Mouse (Mus musculus) liver, postnatal 0 days (tissue): Measurements from ENCODE around the gene Marco. TPM values are rescaled to one million over a fixed set of nuclear protein-coding genes. Genes with fewer than 3 reads are reported as not detected.
A peak's percentile ranks its signal among the peaks of the same experiment; 100 is the strongest.

Source experiments
- ATAC-seq: fragments of 200-750 bp; cut with Nextera tagmentation; 2 replicates; pipeline ENCODE4 v1.8.0; 2017; ENCODE audit warnings: mild to moderate bottlenecking, moderate library complexity
- DNase-seq: peaks from one replicate; pipeline ENCODE4 v3.0.0-alpha.2; 2016
- H3K27ac ChIP-seq: fragments of 300-500 bp; sonication (generic); 2 replicates; pipeline ENCODE4 v1.5.1; 2014; ENCODE audit warnings: antibody characterized with exemption, moderate library complexity, mild to moderate bottlenecking, low read depth
- H3K27me3 ChIP-seq: fragments of 300-500 bp; sonication (generic); 2 replicates; pipeline ENCODE4 v1.6.1; 2014; ENCODE audit warnings: low read length, control low read depth, mixed read lengths; ENCODE audit not compliant: insufficient read depth
- H3K36me3 ChIP-seq: fragments of 300-500 bp; sonication (generic); replicated peaks from 2 replicates; pipeline ENCODE4 v1.6.1; 2014; ENCODE audit warnings: mild to moderate bottlenecking, control low read depth, low read length, moderate library complexity, mixed read lengths; ENCODE audit not compliant: insufficient read depth
- H3K4me1 ChIP-seq: fragments of 300-500 bp; sonication (generic); 2 replicates; pipeline ENCODE4 v1.6.1; 2014; ENCODE audit warnings: antibody characterized with exemption, mild to moderate bottlenecking, control low read depth; ENCODE audit not compliant: insufficient read depth
- H3K4me2 ChIP-seq: fragments of 300-500 bp; sonication (generic); 2 replicates; pipeline ENCODE4 v1.6.1; 2014; ENCODE audit warnings: low read depth, mild to moderate bottlenecking, low read length, moderate library complexity, mixed read lengths
- H3K4me3 ChIP-seq: fragments of 300-500 bp; sonication (generic); 2 replicates; pipeline ENCODE4 v1.5.1; 2014; ENCODE audit warnings: low read depth, low read length
- H3K9ac ChIP-seq: fragments of 300-500 bp; sonication (generic); replicated peaks from 2 replicates; pipeline ENCODE4 v1.6.1; 2014; ENCODE audit warnings: mild to moderate bottlenecking, moderate library complexity
- H3K9me3 ChIP-seq: fragments of 300-500 bp; sonication (generic); 2 replicates; pipeline ENCODE4 v1.6.1; 2016; ENCODE audit warnings: mild to moderate bottlenecking, control low read depth, low read length, mixed read lengths
- CTCF ChIP-seq: sonication (generic); IDR thresholded peaks from 2 replicates; pipeline ENCODE4 v1.5.1; 2016; ENCODE audit warnings: antibody characterized with exemption, low read depth
- EP300 ChIP-seq: IDR thresholded peaks from 2 replicates; pipeline ENCODE4 v1.6.1; 2016; ENCODE audit warnings: antibody characterized with exemption, low read depth, mild to moderate bottlenecking
- WGBS: fragments of 180-500 bp; shearing (Covaris S2); extraction: QIAGEN DNeasy Blood & Tissue Kit; methylation state at CpG from one replicate; pipeline ENCODE4 v1.1.7; 2014; ENCODE audit not compliant: insufficient replicate concordance; 5-methylcytosine and 5-hydroxymethylcytosine counted together
- polyA plus RNA-seq: library from polyadenylated mRNA; unstranded; fragments of >200 nt; fragmentation: Nextera tagmentation; extraction: Ambion mirVana; gene quantifications from 2 replicates; pipeline ENCODE4 v1.2.1, GENCODE M21; 2015

Gene Marco
- polyA plus RNA-seq, 1 experiment from 2014 or later: 52.6 TPM

- no peak for ATAC-seq
- H3K9me3 ChIP-seq: no peaks in the 10 kb centered on the region
- no peak overlapping the region for H3K4me2 ChIP-seq
- no peaks in the 10 kb centered on the region for H3K36me3 ChIP-seq
- H3K27ac ChIP-seq: no peak overlapping the region
- TF ChIP-seq CTCF: no peak
- TF ChIP-seq EP300: no peak
- H3K27me3 ChIP-seq: no peaks in the 10 kb centered on the region
- H3K4me3 ChIP-seq: no peak overlapping the region
- no peak for DNase-seq
- no peak overlapping the region for H3K9ac ChIP-seq
- 64% methylated on average over 2 of the region's 2 CpGs for WGBS
- no peaks in the 10 kb centered on the region for H3K4me1 ChIP-seq
Measured at GRCm38 (mm10) chr1:120529881-120530280, 25.1 kb upstream of the Marco start.

GRCm38 (mm10) chr1:120517618-120518017, 12.8 kb upstream of the Marco start:
- DNase-seq: no peak
- WGBS: 52% methylated on average over 7 of the region's 7 CpGs
- H3K9me3 ChIP-seq: no peaks in the 10 kb centered on the region
- peak; percentile 43 for ATAC-seq
- H3K4me3 ChIP-seq: no peak overlapping the region
- H3K27ac ChIP-seq: no peak overlapping the region
- no peaks in the 10 kb centered on the region for H3K36me3 ChIP-seq
- no peaks in the 10 kb centered on the region for H3K27me3 ChIP-seq
- no peak for TF ChIP-seq CTCF
- TF ChIP-seq EP300: no peak
- no peak overlapping the region for H3K9ac ChIP-seq
- no peaks in the 10 kb centered on the region for H3K4me1 ChIP-seq
- no peak overlapping the region for H3K4me2 ChIP-seq

GRCm38 (mm10) chr1:120510311-120510710, 5.5 kb upstream of the Marco start:
- no peaks in the 10 kb centered on the region for H3K4me1 ChIP-seq
- H3K4me2 ChIP-seq: no peak overlapping the region
- H3K9me3 ChIP-seq: no peaks in the 10 kb centered on the region
- WGBS: 44% methylated on average over 3 of the region's 3 CpGs
- no peak for TF ChIP-seq CTCF
- no peak for TF ChIP-seq EP300
- DNase-seq (no peak), ATAC-seq (no peak)
- no peaks in the 10 kb centered on the region for H3K36me3 ChIP-seq
- no peak overlapping the region for H3K27ac ChIP-seq
- no peak overlapping the region for H3K4me3 ChIP-seq
- H3K27me3 ChIP-seq: no peaks in the 10 kb centered on the region
- no peak overlapping the region for H3K9ac ChIP-seq

- Histone ChIP-seq H3K9ac (no peak overlapping the region), H3K36me3 (no peaks in the 10 kb centered on the region), H3K27ac (no peak overlapping the region), H3K4me3 (no peak overlapping the region), H3K4me1 (no peaks in the 10 kb centered on the region), H3K4me2 (no peak overlapping the region), H3K9me3 (no peaks in the 10 kb centered on the region), H3K27me3 (no peaks in the 10 kb centered on the region)
- TF ChIP-seq CTCF (no peak), EP300 (no peak)
- no peak for DNase-seq
- 80% methylated on average over 4 of the region's 4 CpGs for WGBS
- ATAC-seq: no peak
Measured at GRCm38 (mm10) chr1:120508976-120509375, 4.2 kb upstream of the Marco start.

- DNase-seq (no peak), ATAC-seq (no peak)
- Histone ChIP-seq H3K27ac (no peak overlapping the region), H3K36me3 (no peaks in the 10 kb centered on the region), H3K9ac (no peak overlapping the region), H3K27me3 (no peaks in the 10 kb centered on the region), H3K9me3 (no peaks in the 10 kb centered on the region), H3K4me2 (no peak overlapping the region), H3K4me3 (no peak overlapping the region), H3K4me1 (no peaks in the 10 kb centered on the region)
- 58% methylated on average over 6 of the region's 6 CpGs for WGBS
- TF ChIP-seq EP300: no peak
- no peak for TF ChIP-seq CTCF
Measured at GRCm38 (mm10) chr1:120504046-120504710, 646 bp downstream of the Marco start.

GRCm38 (mm10) chr1:120501496-120501895, 3.3 kb downstream of the Marco start:
- no peak overlapping the region for H3K4me3 ChIP-seq
- no peak for TF ChIP-seq CTCF
- no peak for TF ChIP-seq EP300
- H3K4me2 ChIP-seq: no peak overlapping the region
- no peaks in the 10 kb centered on the region for H3K4me1 ChIP-seq
- no peak for DNase-seq
- 39% methylated on average over 4 of the region's 4 CpGs for WGBS
- H3K27me3 ChIP-seq: no peaks in the 10 kb centered on the region
- ATAC-seq: no peak
- H3K9ac ChIP-seq: no peak overlapping the region
- no peaks in the 10 kb centered on the region for H3K36me3 ChIP-seq
- no peaks in the 10 kb centered on the region for H3K9me3 ChIP-seq
- H3K27ac ChIP-seq: no peak overlapping the region

- no peaks in the 10 kb centered on the region for H3K4me1 ChIP-seq
- H3K27me3 ChIP-seq: no peaks in the 10 kb centered on the region
- no peak overlapping the region for H3K4me3 ChIP-seq
- WGBS: 35% methylated on average over 4 of the region's 4 CpGs
- no peak overlapping the region for H3K9ac ChIP-seq
- no peak overlapping the region for H3K27ac ChIP-seq
- no peaks in the 10 kb centered on the region for H3K36me3 ChIP-seq
- ATAC-seq: no peak
- TF ChIP-seq CTCF (no peak), EP300 (no peak)
- no peak for DNase-seq
- no peak overlapping the region for H3K4me2 ChIP-seq
- no peaks in the 10 kb centered on the region for H3K9me3 ChIP-seq
Measured at GRCm38 (mm10) chr1:120498036-120498435, 6.8 kb downstream of the Marco start.
